Mouse (Mus musculus) heart, postnatal 0 days (tissue): ENCODE measurements around the gene Lrrc4.

Source experiments
- CTCF ChIP-seq: IDR thresholded peaks from 2 replicates; pipeline ENCODE4 v1.5.1; 2016; ENCODE audit warnings: antibody characterized with exemption, control low read depth, low read depth
- EP300 ChIP-seq: IDR thresholded peaks from 2 replicates; pipeline ENCODE4 v1.6.1; 2016; ENCODE audit warnings: antibody characterized with exemption, low read depth

- no peak for TF ChIP-seq CTCF
- TF ChIP-seq EP300: no peak
These were observed 10.0 kb upstream of the Lrrc4 start for GRCm38 (mm10) chr6:28841569-28841968.
